Mouse (Mus musculus): ENCODE data around the gene Wasf1. TPM values are rescaled to one million over a fixed set of nuclear protein-coding genes. Genes with fewer than 3 reads are reported as not detected.

Wasf1 gene
- total RNA-seq, 2 experiments from 2014 or later, result 412 to 418 TPM

- no peak overlapping the region for H3K4me3 ChIP-seq
- TF ChIP-seq CTCF (conservative IDR thresholded peaks at IDR 0.05), result no peak
These were observed 78.7 kb downstream of the Wasf1 start for GRCm38 (mm10) chr10:40962008-40962407.

GRCm38 (mm10) chr10:40964546-40964945, 81.3 kb downstream of the Wasf1 start:
- DNase-seq (ENCODE audit: low spot score in 2 of 2), result peak in 1 of 2 experiments; percentile 50
- no peak overlapping the region for H3K4me3 ChIP-seq
- H3K27ac ChIP-seq, result peak overlapping the region; percentile 51; the same call in 1 of the 2 replicates
- no peak for TF ChIP-seq CTCF (conservative IDR thresholded peaks at IDR 0.05)

More at GRCm38 (mm10) chr10:40962008-40962407, 78.7 kb downstream of the Wasf1 start:
- H3K27ac ChIP-seq, result no peak overlapping the region
- DNase-seq (ENCODE audit: low spot score in 2 of 2), result no peak

- H3K27ac ChIP-seq, result 0 out of 2 replicates have a peak overlapping the region, but pooled peaks have one; percentile 24
- no peak for TF ChIP-seq CTCF (conservative IDR thresholded peaks at IDR 0.05)
- DNase-seq (ENCODE audit: low spot score in 2 of 2), result no peak
- H3K4me3 ChIP-seq, result no peak overlapping the region
These were observed 85.3 kb downstream of the Wasf1 start for GRCm38 (mm10) chr10:40968551-40968950.

- peak in 1 of 2 experiments; percentile 10 for DNase-seq (ENCODE audit: low spot score in 2 of 2)
- no peak for TF ChIP-seq CTCF (conservative IDR thresholded peaks at IDR 0.05)
- H3K4me3 ChIP-seq, result peak overlapping the region; percentile 48
- H3K27ac ChIP-seq, result peak overlapping the region; percentile 81
These were observed 86.2 kb downstream of the Wasf1 start for GRCm38 (mm10) chr10:40969372-40970033.

GRCm38 (mm10) chr10:40970601-40971245, 87.4 kb downstream of the Wasf1 start:
- peak in 1 of 2 experiments; percentile 7 for DNase-seq (ENCODE audit: low spot score in 2 of 2)
- TF ChIP-seq CTCF (conservative IDR thresholded peaks at IDR 0.05), result peak; percentile 52
- peak overlapping the region; percentile 40 for H3K27ac ChIP-seq
- no peak overlapping the region for H3K4me3 ChIP-seq

GRCm38 (mm10) chr10:40971256-40971655, 88.0 kb downstream of the Wasf1 start:
- no peak for DNase-seq (ENCODE audit: low spot score in 2 of 2)
- TF ChIP-seq CTCF (conservative IDR thresholded peaks at IDR 0.05), result no peak
- peak overlapping the region; percentile 40; the same call in 1 of the 2 replicates for H3K27ac ChIP-seq

GRCm38 (mm10) chr10:40983761-40984160, 100.5 kb downstream of the Wasf1 start:
- TF ChIP-seq CTCF (conservative IDR thresholded peaks at IDR 0.05), result no peak
- DNase-seq (ENCODE audit: low spot score in 2 of 2), result no peak
- no peak overlapping the region for H3K4me3 ChIP-seq

More at GRCm38 (mm10) chr10:40971256-40971655, 88.0 kb downstream of the Wasf1 start:
- no peak overlapping the region for H3K4me3 ChIP-seq

GRCm38 (mm10) chr10:40984600-40984999, 101.3 kb downstream of the Wasf1 start:
- no peak for TF ChIP-seq CTCF (conservative IDR thresholded peaks at IDR 0.05)
- DNase-seq (ENCODE audit: low spot score in 2 of 2), result no peak
- Histone ChIP-seq H3K27ac (peak overlapping the region; percentile 48; the same call in 1 of the 2 replicates), H3K4me3 (no peak overlapping the region)

More at GRCm38 (mm10) chr10:40983761-40984160, 100.5 kb downstream of the Wasf1 start:
- H3K27ac ChIP-seq, result no peak overlapping the region

- H3K27ac ChIP-seq, result no peak overlapping the region; the same call in 1 of the 2 replicates
- no peak overlapping the region for H3K4me3 ChIP-seq
- TF ChIP-seq CTCF (conservative IDR thresholded peaks at IDR 0.05), result no peak
- no peak for DNase-seq (ENCODE audit: low spot score in 2 of 2)
These were observed 102.1 kb downstream of the Wasf1 start for GRCm38 (mm10) chr10:40985350-40985749.

Other genes with a start within 250 kb of the Wasf1 start
- 1 to 10 TPM; 2.0 to 2.8 TPM for gene Mettl24, start 200.2 kb upstream of the Wasf1 start, total RNA-seq (2021)
- gene Cdc40, start 164 bp upstream of the Wasf1 start, total RNA-seq (2021), result 10 to 100 TPM; 67.1 to 73.9 TPM
- 1 to 10 TPM in 1 of 2 experiments, under 1 TPM in 1; 0.64 to 1.1 TPM for gene Gpr6, start 188.8 kb downstream of the Wasf1 start, total RNA-seq (2021)